10 mouse cellular contexts compared by ENCODE assay signal in the genomic region with DNA sequence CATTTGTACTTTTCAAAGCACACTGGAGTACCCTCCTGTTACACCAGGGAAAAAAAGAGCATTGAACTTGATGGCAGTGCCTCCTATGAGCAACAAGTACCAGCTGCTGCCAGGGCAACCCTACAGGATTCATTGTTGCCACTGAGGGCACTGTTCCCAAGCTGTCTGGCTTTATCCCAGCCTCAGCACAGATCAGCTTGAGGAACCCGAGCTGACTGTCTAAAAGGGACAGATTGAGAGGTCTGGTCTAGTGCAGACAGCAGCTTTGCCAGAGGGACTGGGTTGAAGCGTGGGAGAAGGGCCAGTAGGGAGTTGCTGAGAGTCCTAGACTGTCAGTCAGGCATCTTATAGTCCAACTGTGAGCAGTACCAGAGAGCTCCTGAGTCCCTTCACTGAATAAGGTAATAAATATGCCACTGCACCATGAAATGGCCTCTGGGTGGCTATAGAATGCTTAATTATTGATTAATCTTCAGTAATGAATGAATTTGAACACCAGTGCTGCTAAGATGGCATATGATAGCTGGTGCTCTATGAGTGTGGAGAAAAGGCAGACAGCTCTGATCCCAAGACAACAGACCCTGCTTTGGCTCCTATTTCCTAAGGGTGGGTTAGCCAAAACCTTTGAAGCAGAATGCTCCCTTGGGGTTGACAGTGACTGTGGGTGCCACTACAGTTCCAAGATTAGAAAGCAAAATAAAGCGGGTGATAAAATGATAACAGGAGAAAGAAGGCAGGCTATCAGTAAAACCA.
A peak's percentile ranks its signal among the peaks of the same experiment; 100 is the strongest.
DNase-seq lines count a peak whose midpoint lies in the region; ATAC-seq lines count a peak whose summit lies in the region.
"Had no signal": no experiment of that assay in that cellular context is flagged by ENCODE, and none has a peak within 500 bp of the region (broad histone marks: within the 10 kb centered on the region; RNA-seq: fewer than 3 reads in every experiment).

No protein-coding gene starts in this region.

- no peak overlapping the region for H3K9ac ChIP-seq in hindbrain, embryonic 14.5 days
- H3K9ac ChIP-seq in hindbrain, embryonic 11.5 days (ENCODE audit: low read depth, low read length) = no peak overlapping the region
- H3K9ac ChIP-seq in midbrain, embryonic 15.5 days = no peak overlapping the region
- H3K9ac ChIP-seq: heart, embryonic 15.5 days; liver, embryonic 15.5 days had no signal

- WGBS in hindbrain, embryonic 14.5 days = 49% methylated on average over 3 of the region's 3 CpGs
- 69% methylated on average over 3 of the region's 3 CpGs for WGBS in hindbrain, embryonic 11.5 days
- WGBS in midbrain, embryonic 15.5 days = 52% methylated on average over 3 of the region's 3 CpGs

- no peaks in the 10 kb centered on the region for H3K36me3 ChIP-seq in hindbrain, embryonic 14.5 days (replicated peaks; ENCODE audit: control insufficient read depth, insufficient read depth)
- H3K36me3 ChIP-seq in hindbrain, embryonic 11.5 days (ENCODE audit: control insufficient read depth, insufficient read depth, low read length) = no peaks in the 10 kb centered on the region
- no peaks in the 10 kb centered on the region for H3K36me3 ChIP-seq in midbrain, embryonic 15.5 days (replicated peaks)
- H3K36me3 ChIP-seq: G1E; heart, embryonic 15.5 days; liver, embryonic 15.5 days had no signal

- H3K27me3 ChIP-seq in hindbrain, embryonic 14.5 days (ENCODE audit: control insufficient read depth, insufficient read depth, low read length) = no peaks in the 10 kb centered on the region
- no peaks in the 10 kb centered on the region for H3K27me3 ChIP-seq in hindbrain, embryonic 11.5 days (ENCODE audit: control insufficient read depth, insufficient read depth, low read length)
- no peaks in the 10 kb centered on the region for H3K27me3 ChIP-seq in midbrain, embryonic 15.5 days (replicated peaks)
- H3K27me3 ChIP-seq: heart, embryonic 15.5 days; liver, embryonic 15.5 days had no signal

- ATAC-seq in hindbrain, embryonic 14.5 days (ENCODE audit: low FRiP score) = peak; percentile 90
- ATAC-seq in hindbrain, embryonic 11.5 days (ENCODE audit: low FRiP score) = no peak
- ATAC-seq in midbrain, embryonic 15.5 days (replicated peaks) = peak; percentile 85

- no peak overlapping the region for H3K4me3 ChIP-seq in hindbrain, embryonic 14.5 days (replicated peaks; ENCODE audit: low read length)
- no peak overlapping the region for H3K4me3 ChIP-seq in hindbrain, embryonic 11.5 days (ENCODE audit: low read depth, low read length)
- no peak overlapping the region for H3K4me3 ChIP-seq in midbrain, embryonic 15.5 days
- H3K4me3 ChIP-seq: heart, embryonic 15.5 days; liver, embryonic 15.5 days had no signal

- H3K27ac ChIP-seq in hindbrain, embryonic 14.5 days = no peak overlapping the region
- H3K27ac ChIP-seq in hindbrain, embryonic 11.5 days (ENCODE audit: low read depth, low read length) = no peak overlapping the region
- no peak overlapping the region for H3K27ac ChIP-seq in midbrain, embryonic 15.5 days
- H3K27ac ChIP-seq: heart, embryonic 15.5 days; liver, embryonic 15.5 days had no signal

- no peaks in the 10 kb centered on the region for H3K9me3 ChIP-seq in hindbrain, embryonic 14.5 days (ENCODE audit: control insufficient read depth, low read length)
- H3K9me3 ChIP-seq in hindbrain, embryonic 11.5 days (ENCODE audit: control insufficient read depth, low read length) = no peaks in the 10 kb centered on the region
- H3K9me3 ChIP-seq in midbrain, embryonic 15.5 days = no peaks in the 10 kb centered on the region
- H3K9me3 ChIP-seq: heart, embryonic 15.5 days; liver, embryonic 15.5 days had no signal

- DNase-seq in hindbrain, embryonic 14.5 days (ENCODE audit: low spot score) = peak; percentile 68
- no peak for DNase-seq in hindbrain, embryonic 11.5 days (ENCODE audit: low spot score)
- DNase-seq in cerebellum, adult 18-20 months = peak; percentile 8 to 10
- DNase-seq in cerebellum, postnatal 25 days = peak; percentile 37 to 54
- no peak for DNase-seq in liver
- no peak for DNase-seq in thymus, postnatal 10 days (ENCODE audit: low spot score in 2 of 2)

- no peaks in the 10 kb centered on the region for H3K4me1 ChIP-seq in hindbrain, embryonic 14.5 days (replicated peaks; ENCODE audit: control insufficient read depth, insufficient read depth, low read length)
- no peaks in the 10 kb centered on the region for H3K4me1 ChIP-seq in hindbrain, embryonic 11.5 days (replicated peaks; ENCODE audit: control insufficient read depth, insufficient read depth, low read length)
- H3K4me1 ChIP-seq in midbrain, embryonic 15.5 days = peaks cover 7% of the 10 kb centered on the region; the same call in 1 of the 2 replicates
- H3K4me1 ChIP-seq: liver, embryonic 15.5 days had no signal

- no peak overlapping the region for H3K4me2 ChIP-seq in hindbrain, embryonic 14.5 days (replicated peaks)
- no peak overlapping the region for H3K4me2 ChIP-seq in hindbrain, embryonic 11.5 days (replicated peaks; ENCODE audit: low read depth, low read length)
- no peak overlapping the region for H3K4me2 ChIP-seq in midbrain, embryonic 15.5 days
- H3K4me2 ChIP-seq: heart, embryonic 15.5 days; liver, embryonic 15.5 days had no signal

Comparison
In these comparisons a context has a peak if more than half of its experiments do, and no peak if none do; other contexts are left out.
1. DNase-seq: peak in hindbrain, embryonic 14.5 days (single experiment), cerebellum, adult 18-20 months (2 of 2) and cerebellum, postnatal 25 days (2 of 2); none in hindbrain, embryonic 11.5 days (single experiment), liver (single experiment) and thymus, postnatal 10 days (0 of 2).